ENCODE assay signal across 10 mouse cellular contexts in genomic region chr12:17033464-17033841, GRCm38 (mm10). TPM values are rescaled to one million over a fixed set of nuclear protein-coding genes. Genes with fewer than 3 reads are reported as not detected.
DNase-seq lines count a peak whose midpoint lies in the region; ATAC-seq and TF ChIP-seq lines count a peak whose summit lies in the region.
"Had no signal": no experiment of that assay in that cellular context is flagged by ENCODE, and none has a peak within 500 bp of the region (broad histone marks: within the 10 kb centered on the region; RNA-seq: fewer than 3 reads in every experiment).

No protein-coding gene starts in this region.

- H3K9me3 ChIP-seq in heart, embryonic 10.5 days, result no peaks in the 10 kb centered on the region

- 0 out of 2 replicates have a peak, but pooled peaks cover 3% of the 10 kb centered on the region for H3K4me1 ChIP-seq in heart, embryonic 10.5 days

- peak overlapping the region; percentile 56 for H3K27ac ChIP-seq in left cerebral cortex, adult 2 months
- H3K27ac ChIP-seq in heart, embryonic 10.5 days, result no peak overlapping the region

- no peaks in the 10 kb centered on the region for H3K36me3 ChIP-seq in heart, embryonic 10.5 days

- intact Hi-C loops in left cerebral cortex, adult 2 months (cut with DNase I), result loop anchor here (1.0 to 2.0 kb wide), 2 partner anchors 137 to 224 kb away; no protein-coding TSS in a partner anchor
- intact Hi-C loops in left cerebral cortex, postnatal 4 days (cut with DNase I), result loop anchor here (2.0 kb wide), 1 partner anchor 143 kb away; the partner anchor contains the start of gene Kcnf1
- intact Hi-C loops in heart, postnatal 14 days (cut with DNase I), result loop anchor here (1.0 to 10.0 kb wide), 2 partner anchors 141 to 224 kb away; partner anchors contain the start of gene Kcnf1

- 74% methylated on average over 9 of the region's 9 CpGs for WGBS in heart, embryonic 10.5 days

- DNase-seq in left cerebral cortex, adult 2 months (ENCODE audit: extremely low spot score in 1 of 2, low spot score in 2 of 2), result peak in 1 of 2 experiments; percentile 28
- no peak for DNase-seq in left cerebral cortex, postnatal 4 days
- DNase-seq in CD4-positive, CD25-positive, alpha-beta regulatory T cell, adult 2 months (ENCODE audit: low read depth, low spot score), result peak; percentile 77
- peak; percentile 30 to 34 for DNase-seq in natural killer cell, adult 2 months (ENCODE audit: low spot score in 2 of 2)
- DNase-seq in heart, embryonic 10.5 days (ENCODE audit: low spot score), result no peak
- DNase-seq in heart, postnatal 14 days, result no peak
- DNase-seq: kidney, adult 11 months had no signal

- H3K4me3 ChIP-seq in left cerebral cortex, adult 2 months, result no peak overlapping the region
- H3K4me3 ChIP-seq in heart, embryonic 10.5 days, result no peak overlapping the region

- no peaks in the 10 kb centered on the region for H3K27me3 ChIP-seq in heart, embryonic 10.5 days (ENCODE audit: insufficient read depth, poor library complexity, severe bottlenecking)

- TF ChIP-seq CTCF in left cerebral cortex, adult 2 months (IDR thresholded peaks at IDR 0.05), result no peak

- ATAC-seq in activated CD4-positive, CD25-positive, alpha-beta regulatory T cell, adult 4 months, result peak; percentile 74
- ATAC-seq in cerebellum, adult (ENCODE audit: insufficient number of reproducible peaks, low FRiP score, low TSS enrichment), result no peak

RNA-seq across cellular contexts. Expression of gene 2410004P03Rik, which starts 21.9 kb away (rescaled TPM):
- total RNA-seq in left cerebral cortex, adult 2 months (2021), result 1 to 10 TPM in 1 of 2 experiments, under 1 TPM in 1; 0.57 to 1.1 TPM
- total RNA-seq in left cerebral cortex, postnatal 4 days (2021), result 1 to 10 TPM; 1.2 to 2.4 TPM
- polyA plus RNA-seq in activated CD4-positive, CD25-positive, alpha-beta regulatory T cell, adult 4 months (2017; shearing (Covaris generic)), result under 1 TPM; 0.27 to 0.93 TPM
- polyA plus RNA-seq in heart, embryonic 10.5 days (2016; fragmentation: Nextera tagmentation; extraction: Ambion mirVana), result 0.18 and 0.19 TPM in 2 replicates
- total RNA-seq in heart, postnatal 14 days (2021), result under 1 TPM in 1 of 2 experiments, not detected in 1; 0.50 TPM
- total RNA-seq: gastrocnemius, adult 8-10 months had no signal

RNA-seq across cellular contexts. Expression of gene Pqlc3, which starts 33.2 kb away (rescaled TPM):
- 1 to 10 TPM; 1.2 to 1.3 TPM for total RNA-seq in left cerebral cortex, adult 2 months (2021)
- 1 to 10 TPM in 1 of 2 experiments, under 1 TPM in 1; 0.68 to 1.1 TPM for total RNA-seq in left cerebral cortex, postnatal 4 days (2021)
- polyA plus RNA-seq in activated CD4-positive, CD25-positive, alpha-beta regulatory T cell, adult 4 months (2017; shearing (Covaris generic)), result 10 to 100 TPM; 82.0 to 88.3 TPM
- polyA plus RNA-seq in heart, embryonic 10.5 days (2016; fragmentation: Nextera tagmentation; extraction: Ambion mirVana), result 4.1 and 4.4 TPM in 2 replicates
- 1 to 10 TPM; 2.9 to 3.3 TPM for total RNA-seq in heart, postnatal 14 days (2021)

Comparison
In these comparisons a context has a peak if more than half of its experiments do, and no peak if none do; other contexts are left out.
1. DNase-seq: peak in CD4-positive, CD25-positive, alpha-beta regulatory T cell, adult 2 months (single experiment) and natural killer cell, adult 2 months (2 of 2); none in left cerebral cortex, postnatal 4 days (single experiment), heart, embryonic 10.5 days (single experiment) and heart, postnatal 14 days (0 of 2).